Mouse (Mus musculus) bone marrow, adult 2 months (tissue): ENCODE measurements at regions not wholly inside any gene's neighbourhood (a gene's known extent, or its start where the extent isn't known, plus 50 kb on each side); places are given as distances from the start of the nearest gene placed in this dataset.

ENCODE experiments used
- CTCF ChIP-seq: fragments of 200-500 bp; IDR thresholded peaks from 2 replicates; pipeline ENCODE4 v1.5.1; 2011; ENCODE audit warnings: low read length, control low read depth; ENCODE audit not compliant: control insufficient read depth, insufficient read depth
- POLR2A ChIP-seq: fragments of 200-500 bp; IDR thresholded peaks from 2 replicates; pipeline ENCODE4 v1.6.1; 2011; ENCODE audit warnings: low read depth, mild to moderate bottlenecking, control low read depth, low read length, borderline replicate concordance; ENCODE audit not compliant: control insufficient read depth

DNA sequence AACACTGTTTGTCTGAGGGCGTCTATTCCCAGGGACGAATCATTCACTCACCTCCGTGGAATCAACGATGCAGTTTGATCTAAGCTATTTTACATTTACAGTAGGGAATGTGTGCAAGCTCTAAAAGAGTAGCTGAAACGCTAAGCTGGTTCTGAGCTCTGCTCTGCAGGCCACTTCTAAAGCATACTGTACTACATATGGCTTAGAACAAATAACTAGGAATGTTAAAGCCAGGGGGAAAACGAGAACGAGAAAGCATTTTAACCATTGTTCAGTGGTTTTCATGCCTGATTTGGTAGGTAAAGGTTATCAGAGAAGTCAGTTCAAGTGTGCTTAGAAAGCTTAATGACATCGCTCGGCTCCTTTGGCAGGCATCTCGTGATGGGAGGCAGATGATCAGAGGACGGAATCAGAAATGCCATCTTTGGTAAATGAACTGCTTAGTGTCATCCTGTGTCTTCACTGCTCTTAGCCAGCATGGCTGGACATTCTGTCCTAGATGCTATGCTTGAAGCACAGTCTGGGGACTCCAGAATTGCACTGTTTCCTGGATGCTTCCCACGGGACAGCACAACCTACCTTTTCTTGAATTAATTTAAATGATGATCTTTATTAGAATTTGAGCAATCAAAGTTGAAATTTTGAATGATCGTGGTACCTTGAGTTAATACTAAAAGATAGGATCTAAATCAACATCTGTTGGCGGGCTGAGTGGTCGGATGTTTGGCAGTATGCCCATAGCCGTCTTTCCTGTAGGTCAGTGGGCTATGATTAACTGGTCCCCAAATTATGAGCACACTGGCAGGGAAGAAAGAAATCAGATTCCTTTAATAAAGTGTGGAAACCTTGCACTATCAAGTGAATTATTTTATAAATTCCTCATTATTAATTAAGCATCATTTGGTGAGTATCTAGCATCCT is 495.2 kb downstream of the Hace1 start:
- TF ChIP-seq POLR2A (no peak), CTCF (no peak)
